Mouse (Mus musculus): ENCODE measurements around the gene Hand1. TPM values are rescaled to one million over a fixed set of nuclear protein-coding genes. Genes with fewer than 3 reads are reported as not detected.
A peak's percentile ranks its signal among the peaks of the same experiment; 100 is the strongest.

The Hand1 gene
- polyA plus RNA-seq, 1 experiment, result 1.4 TPM

GRCm38 (mm10) chr11:57786616-57787418 lies 45.8 kb downstream of the Hand1 start:
- TF ChIP-seq CTCF (conservative IDR thresholded peaks at IDR 0.05; ENCODE audit: insufficient read depth, insufficient read length, low read depth, low read length) (no peak), POLR2A (IDR thresholded peaks at IDR 0.05; ENCODE audit: low read depth, low read length) (no peak)
- DNase-seq, result peak; percentile 25
- no peak overlapping the region for H3K4me3 ChIP-seq (ENCODE audit: insufficient read depth, low read depth, low read length)

DNA sequence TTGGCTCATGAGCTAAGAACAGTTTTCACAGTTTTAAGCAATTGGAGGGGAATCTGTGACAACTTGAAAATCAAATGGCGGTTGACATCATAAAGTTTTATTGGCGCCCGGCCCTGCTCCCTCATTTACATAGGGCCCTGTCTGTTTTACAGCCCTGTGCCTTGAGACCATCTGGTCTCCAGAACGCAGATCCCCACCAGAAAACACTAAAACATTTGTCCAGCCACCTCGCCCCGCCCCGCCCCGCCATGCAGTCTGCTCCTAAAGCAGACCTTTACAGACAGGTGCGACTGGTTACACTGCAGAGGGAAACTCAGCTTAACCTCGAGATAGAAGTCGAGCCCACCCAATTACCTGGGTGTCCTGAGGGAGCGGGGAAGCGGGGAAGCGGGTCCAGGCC lies 52.8 kb downstream of the Hand1 start:
- 74% methylated on average over 14 of the region's 14 CpGs for WGBS
- H3K36me3 ChIP-seq (ENCODE audit: control insufficient read depth, insufficient read depth, low read length), result no peaks in the 10 kb centered on the region
- H3K27ac ChIP-seq (ENCODE audit: insufficient read depth, low read depth, low read length), result no peak overlapping the region

More at GRCm38 (mm10) chr11:57786616-57787418, 45.8 kb downstream of the Hand1 start:
- Histone ChIP-seq H3K36me3 (ENCODE audit: control insufficient read depth, insufficient read depth, low read length) (no peaks in the 10 kb centered on the region), H3K4me1 (ENCODE audit: control insufficient read depth, insufficient read depth, low read length) (no peaks in the 10 kb centered on the region), H3K27ac (ENCODE audit: insufficient read depth, low read depth, low read length) (no peak overlapping the region), H3K27me3 (replicated peaks; ENCODE audit: control insufficient read depth, insufficient read depth, low read length) (no peaks in the 10 kb centered on the region)
- WGBS, result 41% methylated on average over 18 of the region's 18 CpGs

More for the DNA sequence above, 52.8 kb downstream of the Hand1 start:
- DNase-seq, result no peak
- no peak for TF ChIP-seq CTCF (conservative IDR thresholded peaks at IDR 0.05; ENCODE audit: insufficient read depth, insufficient read length, low read depth, low read length)
- TF ChIP-seq POLR2A (IDR thresholded peaks at IDR 0.05; ENCODE audit: low read depth, low read length), result no peak
- no peak overlapping the region for H3K4me3 ChIP-seq (ENCODE audit: insufficient read depth, low read depth, low read length)
- no peaks in the 10 kb centered on the region for H3K4me1 ChIP-seq (ENCODE audit: control insufficient read depth, insufficient read depth, low read length)
- H3K27me3 ChIP-seq (replicated peaks; ENCODE audit: control insufficient read depth, insufficient read depth, low read length), result no peaks in the 10 kb centered on the region

Other genes starting within 250 kb of the Hand1 start
- 10.5 and 11.1 TPM in 2 replicates for gene Galnt10, start 187.4 kb downstream of the Hand1 start, polyA plus RNA-seq (2012; rRNA removed)
- 37.9 TPM in 2 replicates for gene Sap30l, start 31.2 kb downstream of the Hand1 start, polyA plus RNA-seq (2012; rRNA removed)
- gene Larp1, start 176.2 kb upstream of the Hand1 start, polyA plus RNA-seq (2012; rRNA removed), result 35.3 and 36.8 TPM in 2 replicates

All from kidney, adult 2 months (tissue).